Mouse (Mus musculus) C2C12 (cell line): ENCODE results near the gene Gdpd5.

ENCODE experiments used
- CTCF ChIP-seq: IDR thresholded peaks from one replicate; pipeline ENCODE4 v1.5.1; 2011; ENCODE audit not compliant: control insufficient read depth, insufficient read depth, insufficient read length
- FOSL1 ChIP-seq: IDR thresholded peaks from one replicate; pipeline ENCODE4 v1.8.0; 2011; ENCODE audit warnings: mild to moderate bottlenecking, low read length; ENCODE audit not compliant: poor library complexity, insufficient read depth, severe bottlenecking
- MAX ChIP-seq: IDR thresholded peaks from one replicate; pipeline ENCODE4 v1.6.1; 2011; ENCODE audit warnings: mild to moderate bottlenecking, control low read depth
- MYOD1 ChIP-seq: IDR thresholded peaks from one replicate; pipeline ENCODE4 v1.6.1; 2011; ENCODE audit warnings: low read depth; ENCODE audit not compliant: control insufficient read depth, insufficient read length
- MYOG ChIP-seq: IDR thresholded peaks from one replicate; pipeline ENCODE4 v1.6.1; 2011; ENCODE audit not compliant: control insufficient read depth, insufficient read length; ENCODE audit errors: extremely low read depth
- USF1 ChIP-seq: IDR thresholded peaks from one replicate; pipeline ENCODE4 v1.6.1; 2011; ENCODE audit warnings: low read depth, mild to moderate bottlenecking, control low read depth, moderate library complexity

GRCm38 (mm10) chr7:99459888-99460652, 78.9 kb downstream of the Gdpd5 start:
- no peak for TF ChIP-seq MYOG
- TF ChIP-seq CTCF, result no peak
- no peak for TF ChIP-seq FOSL1
- no peak for TF ChIP-seq MYOD1
- no peak for TF ChIP-seq MAX
- TF ChIP-seq USF1, result no peak
